Mouse (Mus musculus): ENCODE data around the gene Ece1. TPM values are rescaled to one million over a fixed set of nuclear protein-coding genes. Genes with fewer than 3 reads are reported as not detected.
"Not testable (repeated sequence)": the region's sequence is repeated elsewhere in the genome, so short reads cannot be mapped to it uniquely, and the experiment has no call there.

Gene Ece1
- total RNA-seq (2021): 10 to 100 TPM; 57.9 to 67.9 TPM
- long read RNA-seq, experiment 1, partial matches to known transcripts: 63 of 65 reads
- long read RNA-seq, experiment 1, other reads (novel, unspliced or antisense): 2 of 65 reads
- long read RNA-seq, experiment 2, partial matches to known transcripts: 5 of 123 reads
- long read RNA-seq, experiment 2, other reads (novel, unspliced or antisense): 118 of 123 reads

- intact Hi-C loops (cut with DNase I): no loop called here
- peak; percentile 87 to 88 for DNase-seq
Observed at GRCm38 (mm10) chr4:137862019-137862418, at the start of gene Ece1. Gene Ece1, plus strand, starts transcription at chr4:137862237.

- intact Hi-C loops (cut with DNase I): no loop called here
- peak in 1 of 2 experiments; percentile 18 for DNase-seq
Observed at GRCm38 (mm10) chr4:137812946-137813708, 48.9 kb upstream of the Ece1 start.

GRCm38 (mm10) chr4:137814140-137814539 is 47.9 kb upstream of the Ece1 start:
- intact Hi-C loops (cut with DNase I): no loop called here
- peak in 1 of 2 experiments; percentile 40 for DNase-seq

- no peak for DNase-seq
- intact Hi-C loops (cut with DNase I): no loop called here
Observed at GRCm38 (mm10) chr4:137815473-137815872, 46.6 kb upstream of the Ece1 start.

GRCm38 (mm10) chr4:137816216-137816615 is 45.8 kb upstream of the Ece1 start:
- intact Hi-C loops (cut with DNase I): no loop called here

GRCm38 (mm10) chr4:137818341-137818740 is 43.7 kb upstream of the Ece1 start:
- intact Hi-C loops (cut with DNase I): no loop called here
- DNase-seq: no peak

More at GRCm38 (mm10) chr4:137816216-137816615, 45.8 kb upstream of the Ece1 start:
- no peak for DNase-seq

DNA sequence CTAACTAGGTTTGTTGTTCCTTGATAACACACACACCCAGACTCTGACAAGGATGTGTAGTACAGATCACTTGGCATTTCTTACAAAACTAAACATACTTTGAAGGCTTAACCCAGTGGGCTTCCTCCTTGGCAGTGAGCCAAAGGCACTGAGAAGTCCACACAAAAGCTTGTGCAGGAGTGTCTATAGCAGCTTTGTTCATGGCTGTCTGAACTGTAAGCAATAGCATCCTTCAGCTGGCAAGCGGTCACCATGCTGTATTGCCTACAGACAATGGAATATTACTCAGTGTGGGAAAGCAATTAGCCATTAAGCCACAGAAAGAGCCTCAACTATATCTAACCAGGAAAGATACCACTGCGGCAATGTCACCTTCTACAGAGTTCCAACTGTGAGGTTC is 42.5 kb upstream of the Ece1 start:
- DNase-seq: no peak
- intact Hi-C loops (cut with DNase I): no loop called here

GRCm38 (mm10) chr4:137820721-137821120 is 41.3 kb upstream of the Ece1 start:
- DNase-seq: no peak
- intact Hi-C loops (cut with DNase I): no loop called here

GRCm38 (mm10) chr4:137822537-137822936 is 39.5 kb upstream of the Ece1 start:
- no peak for DNase-seq
- intact Hi-C loops (cut with DNase I): no loop called here

GRCm38 (mm10) chr4:137823542-137823941 is 38.5 kb upstream of the Ece1 start:
- intact Hi-C loops (cut with DNase I): no loop called here
- DNase-seq: no peak

GRCm38 (mm10) chr4:137824881-137825280 is 37.2 kb upstream of the Ece1 start:
- intact Hi-C loops (cut with DNase I): no loop called here
- no peak for DNase-seq

DNA sequence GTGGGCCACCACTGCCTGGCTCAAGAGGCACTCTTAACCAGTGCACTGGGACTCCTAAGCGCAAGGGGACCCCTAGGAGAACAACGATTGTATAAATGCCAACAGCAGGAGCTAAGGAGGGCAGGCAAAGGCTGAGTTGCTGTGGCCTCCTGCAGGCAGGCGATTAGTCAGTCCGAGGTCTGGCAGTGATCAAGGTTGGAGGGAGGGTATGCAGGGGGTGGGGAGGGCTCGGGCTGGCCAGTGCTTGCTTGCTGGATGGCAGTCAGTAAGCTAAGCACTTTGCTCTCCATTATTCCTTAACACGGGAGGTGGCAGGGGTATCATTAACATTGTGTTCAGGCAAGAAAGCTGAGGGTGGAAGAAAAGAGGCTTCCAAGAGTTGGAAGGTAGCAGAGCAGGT is 31.7 kb upstream of the Ece1 start:
- no peak for DNase-seq
- intact Hi-C loops (cut with DNase I): no loop called here

DNA sequence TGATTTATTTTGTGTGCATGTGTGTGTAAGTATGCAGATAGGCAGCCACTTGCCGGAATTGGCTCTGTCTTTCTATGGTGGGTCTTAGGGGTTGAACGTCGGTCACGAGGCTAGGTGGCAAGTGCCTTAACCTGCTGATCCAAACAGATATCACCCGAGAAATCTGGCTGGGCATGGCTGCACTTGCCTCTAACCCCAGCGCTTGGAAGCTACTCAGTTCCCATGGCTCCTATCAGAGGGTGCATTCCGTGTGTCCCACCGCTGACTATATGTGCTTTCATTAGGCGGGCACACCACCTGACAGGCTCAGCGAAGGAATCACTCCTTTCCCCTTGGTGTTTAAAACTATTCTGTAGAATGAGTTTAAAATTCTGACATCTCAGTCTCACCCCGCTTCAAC is 30.4 kb upstream of the Ece1 start:
- intact Hi-C loops (cut with DNase I): no loop called here
- no peak for DNase-seq

GRCm38 (mm10) chr4:137835624-137836337 is 26.3 kb upstream of the Ece1 start:
- intact Hi-C loops (cut with DNase I): loop anchor here (2.0 to 5.0 kb wide), 3 partner anchors 38 to 158 kb away; partner anchors contain the start of gene Alpl
- peak; percentile 58 to 74 for DNase-seq

DNA sequence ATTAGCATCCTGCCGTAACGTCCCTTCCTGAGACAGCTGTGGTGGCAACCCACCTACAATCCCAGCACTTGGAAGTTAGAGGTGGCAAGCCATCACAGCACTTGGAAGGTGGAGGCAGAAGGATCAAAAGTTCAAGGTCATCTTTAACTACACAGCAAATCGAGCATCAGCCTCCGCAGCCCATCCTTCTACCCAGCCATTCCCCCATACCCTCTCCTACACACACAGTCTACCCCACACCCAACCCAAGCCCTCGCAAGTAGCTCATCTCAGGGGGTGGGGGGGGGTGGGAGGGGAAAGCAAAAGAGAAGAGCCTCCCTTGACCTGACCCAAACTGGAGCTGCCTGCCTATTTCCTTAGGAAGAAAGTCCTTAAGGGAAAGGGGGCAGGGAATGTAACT is 25.3 kb upstream of the Ece1 start:
- DNase-seq: no peak
- intact Hi-C loops (cut with DNase I): loop anchor here (5.0 kb wide), 2 partner anchors 39 to 159 kb away; partner anchors contain the start of gene Alpl

- intact Hi-C loops (cut with DNase I): loop anchor here (5.0 kb wide), 2 partner anchors 40 to 160 kb away; partner anchors contain the start of gene Alpl
- peak; percentile 38 to 59 for DNase-seq
Observed at GRCm38 (mm10) chr4:137837792-137838191, 24.2 kb upstream of the Ece1 start.

- intact Hi-C loops (cut with DNase I): loop anchor here (5.0 kb wide), 2 partner anchors 41 to 161 kb away; partner anchors contain the start of gene Alpl
- DNase-seq: no peak
Observed at GRCm38 (mm10) chr4:137838791-137839190, 23.2 kb upstream of the Ece1 start.

DNA sequence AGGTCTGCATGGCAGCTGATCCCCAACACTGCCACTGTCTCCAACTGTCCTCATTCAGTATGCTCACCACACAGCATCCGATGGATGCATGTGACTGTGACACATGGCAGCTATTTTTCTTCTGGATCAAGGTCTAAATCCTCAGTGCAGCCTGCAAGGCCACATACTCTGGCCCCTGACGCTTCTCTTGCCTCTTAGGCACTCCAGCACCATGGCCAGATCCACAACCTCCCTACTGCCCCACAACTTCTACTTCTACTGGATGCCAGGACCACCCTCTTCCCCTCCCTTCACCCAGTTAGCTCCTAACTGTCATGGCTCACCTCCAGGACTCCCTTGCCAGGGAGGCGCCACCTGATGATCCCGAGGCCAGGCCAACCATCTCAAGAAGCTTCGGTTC is 22.6 kb upstream of the Ece1 start:
- intact Hi-C loops (cut with DNase I): loop anchor here (5.0 kb wide), 2 partner anchors 42 to 162 kb away; partner anchors contain the start of gene Alpl

DNA sequence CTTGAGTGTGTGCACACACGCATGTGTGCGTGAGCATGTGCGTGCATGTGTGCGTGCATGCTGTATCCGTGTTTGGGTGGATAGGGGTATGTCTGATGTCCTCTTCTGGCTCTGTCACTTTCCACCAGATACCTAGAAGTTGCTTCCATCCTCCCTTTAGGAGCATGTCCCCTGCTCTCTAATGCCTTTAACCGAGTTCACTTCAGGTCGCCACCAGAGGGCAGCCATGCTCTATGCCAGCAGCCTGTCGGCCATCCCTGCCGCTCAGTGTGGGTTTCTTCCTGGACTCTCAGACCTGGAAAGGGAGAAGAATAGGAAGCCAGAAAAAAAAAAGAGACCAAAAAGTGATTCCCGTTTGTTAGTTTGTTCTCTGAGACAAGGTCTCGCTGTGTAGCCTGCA is 17.4 kb upstream of the Ece1 start:
- peak; percentile 72 to 76 for DNase-seq
- intact Hi-C loops (cut with DNase I): loop anchor here (1.0 kb wide), 1 partner anchor 108 kb away; no protein-coding TSS in a partner anchor

More for the DNA sequence above, 22.6 kb upstream of the Ece1 start:
- no peak for DNase-seq

DNA sequence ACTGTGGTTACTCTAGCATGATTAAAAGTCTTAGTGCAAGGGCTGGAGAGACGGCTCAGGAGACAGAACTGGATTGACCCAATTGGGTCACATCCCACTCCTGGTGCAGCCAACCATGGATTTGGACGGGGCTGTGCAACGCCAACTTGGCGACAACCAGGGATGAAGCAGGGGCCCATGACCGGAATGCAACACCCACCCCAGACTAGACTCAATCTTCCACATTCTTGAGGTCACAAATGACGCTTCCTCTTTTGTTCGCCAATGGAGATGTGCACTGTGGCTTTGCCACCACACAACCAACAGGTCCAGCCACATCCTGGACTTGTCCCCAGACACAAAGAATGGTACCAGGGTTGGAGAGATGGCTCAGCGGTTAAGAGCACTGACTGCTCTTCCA is 14.4 kb upstream of the Ece1 start:
- DNase-seq; intact Hi-C loops (cut with DNase I): not testable (repeated sequence)

DNA sequence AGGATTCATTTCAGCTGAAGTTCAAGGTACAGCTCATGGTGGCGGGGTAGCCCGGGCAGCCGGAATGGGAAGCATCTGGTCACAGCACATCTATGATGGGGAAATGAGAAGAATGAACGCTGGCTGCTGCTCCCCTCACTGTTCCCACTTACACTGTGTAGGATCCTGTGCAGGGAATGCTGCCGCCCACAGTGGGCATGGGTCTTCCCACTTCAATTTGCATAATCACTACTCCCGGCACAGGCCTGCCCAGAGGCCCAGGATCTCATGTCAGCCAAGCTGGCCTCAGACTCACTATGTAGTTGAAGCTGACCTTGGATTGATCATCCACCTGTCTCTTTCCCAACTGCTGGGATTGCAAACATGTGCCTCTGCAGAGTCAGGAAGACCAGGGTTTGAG is 11.9 kb upstream of the Ece1 start:
- intact Hi-C loops (cut with DNase I): no loop called here
- no peak for DNase-seq

Measured in gastrocnemius, postnatal 36 days (tissue).